Mouse (Mus musculus) myocyte (in vitro differentiated cells): Measurements from ENCODE around the gene Tenm2.

Source experiments
- CEBPB ChIP-seq: IDR thresholded peaks from 2 replicates; pipeline ENCODE4 v1.6.1; 2011; ENCODE audit warnings: mild to moderate bottlenecking, moderate library complexity; ENCODE audit not compliant: poor library complexity, insufficient read depth, severe bottlenecking
- E2F4 ChIP-seq: IDR thresholded peaks from one replicate; pipeline ENCODE4 v1.6.1; 2011; ENCODE audit warnings: mild to moderate bottlenecking, control low read depth, moderate library complexity; ENCODE audit not compliant: insufficient read depth
- MAX ChIP-seq: IDR thresholded peaks from one replicate; pipeline ENCODE4 v1.6.1; 2011; ENCODE audit warnings: low read depth, mild to moderate bottlenecking, control low read depth
- MYOD1 ChIP-seq, 3 experiments: IDR thresholded peaks; one replicate each; pipeline ENCODE4 v1.6.1; 2011; ENCODE audit warnings: control low read depth in 2 of 3, low read depth in 2 of 3, mild to moderate bottlenecking in 2 of 3, moderate library complexity in 1 of 3; ENCODE audit not compliant: insufficient read length in 2 of 3, control insufficient read depth in 1 of 3
- MYOG ChIP-seq, 3 experiments: IDR thresholded peaks; one replicate each; pipeline ENCODE4 v1.6.1; 2011; ENCODE audit warnings: control low read depth in 2 of 3, low read depth in 2 of 3, mild to moderate bottlenecking in 2 of 3; ENCODE audit not compliant: insufficient read length in 2 of 3, control insufficient read depth in 1 of 3, insufficient read depth in 1 of 3
- POLR2A ChIP-seq: IDR thresholded peaks from one replicate; pipeline ENCODE4 v1.6.1; 2011; ENCODE audit warnings: low read depth, mild to moderate bottlenecking, control low read depth, moderate library complexity; ENCODE audit not compliant: insufficient read length
- POLR2AphosphoS2 ChIP-seq: IDR thresholded peaks from one replicate; pipeline ENCODE4 v1.6.1; 2011; ENCODE audit warnings: low read depth, control low read depth; ENCODE audit not compliant: insufficient read length
- REST ChIP-seq: IDR thresholded peaks from one replicate; pipeline ENCODE4 v1.6.1; 2011; ENCODE audit warnings: mild to moderate bottlenecking, control low read depth, moderate library complexity; ENCODE audit not compliant: insufficient read depth, insufficient read length
- TCF12 ChIP-seq: IDR thresholded peaks from one replicate; pipeline ENCODE4 v1.6.1; 2011; ENCODE audit warnings: mild to moderate bottlenecking, control low read depth; ENCODE audit not compliant: poor library complexity, insufficient read depth, severe bottlenecking

- TF ChIP-seq MYOG (IDR thresholded peaks at IDR 0.05; ENCODE audit: control insufficient read depth in 1 of 3, insufficient read depth in 1 of 3, insufficient read length in 2 of 3, low read depth in 2 of 3), result no peak
- TF ChIP-seq POLR2A, result no peak
- no peak for TF ChIP-seq MAX
- no peak for TF ChIP-seq POLR2AphosphoS2
- TF ChIP-seq REST, result no peak
- TF ChIP-seq E2F4, result no peak
- TF ChIP-seq MYOD1 (IDR thresholded peaks at IDR 0.05; ENCODE audit: control insufficient read depth in 1 of 3, insufficient read length in 2 of 3, low read depth in 2 of 3), result no peak
- TF ChIP-seq CEBPB, result no peak
- no peak for TF ChIP-seq TCF12
Observed at GRCm38 (mm10) chr11:36139521-36139920, 1096.2 kb downstream of the Tenm2 start.
